Mouse (Mus musculus): Measurements from ENCODE around the gene Ndufaf7. TPM values are rescaled to one million over a fixed set of nuclear protein-coding genes. Genes with fewer than 3 reads are reported as not detected.

The Ndufaf7 gene
- total RNA-seq (2021): 10 to 100 TPM; 37.0 to 44.1 TPM
- long read RNA-seq, experiment 1, transcript Ndufaf7-201 (10 exons, 1,749 nt): major isoform, 51 of 87 reads
- long read RNA-seq, experiment 1, partial matches to known transcripts: 27 of 87 reads
- long read RNA-seq, experiment 1, other reads (novel, unspliced or antisense): 8 of 87 reads
- long read RNA-seq, experiment 2, transcript Ndufaf7-201 (10 exons, 1,749 nt): major isoform, 13 of 31 reads
- long read RNA-seq, experiment 2, partial matches to known transcripts: 14 of 31 reads
- long read RNA-seq, experiment 2, other reads (novel, unspliced or antisense): 4 of 31 reads

DNA sequence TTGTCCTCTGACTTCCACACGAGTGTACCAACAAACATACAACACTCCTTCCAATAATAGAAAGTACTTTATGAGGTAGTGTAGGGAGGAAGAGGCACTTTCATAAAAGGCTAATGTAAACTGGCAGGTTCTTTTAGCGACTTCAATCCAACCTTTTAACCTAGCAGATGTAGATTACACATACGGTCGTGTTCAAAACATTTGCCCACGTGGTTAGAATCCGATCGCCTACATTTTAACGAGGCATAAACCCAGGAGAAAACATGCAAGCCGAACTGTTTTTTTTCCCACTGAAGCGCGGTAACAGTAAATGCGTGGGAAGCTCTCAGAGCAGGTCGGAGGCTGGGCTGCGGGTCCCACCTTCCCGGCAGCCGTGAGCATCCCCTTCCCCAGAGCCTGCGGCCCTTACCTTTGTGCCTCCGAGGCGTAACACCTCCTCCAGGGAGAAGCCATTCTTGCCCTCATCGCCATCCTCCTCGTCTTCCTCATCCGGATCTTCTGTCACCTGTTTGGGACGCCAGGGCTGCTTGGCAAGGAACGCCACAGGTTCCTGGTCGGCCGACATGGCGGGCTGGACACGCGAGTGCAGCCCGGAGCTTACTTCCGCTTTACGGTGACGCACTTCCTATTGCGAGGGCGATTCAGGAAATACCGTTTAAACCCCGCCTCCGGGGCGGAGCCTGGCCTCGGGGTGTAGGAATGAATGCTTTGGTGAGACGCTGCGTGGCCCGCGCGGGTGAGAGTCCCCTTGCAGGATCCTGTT, at the start of gene Ndufaf7, which contains the start of gene Cebpz:
TSS of gene Ndufaf7 (plus strand) at position 671 of the 763 bp plus-strand sequence.
TSS of gene Cebpz (minus strand) at position 601 of the 763 bp plus-strand sequence.
- peak; percentile 98 to 99 for DNase-seq

DNA sequence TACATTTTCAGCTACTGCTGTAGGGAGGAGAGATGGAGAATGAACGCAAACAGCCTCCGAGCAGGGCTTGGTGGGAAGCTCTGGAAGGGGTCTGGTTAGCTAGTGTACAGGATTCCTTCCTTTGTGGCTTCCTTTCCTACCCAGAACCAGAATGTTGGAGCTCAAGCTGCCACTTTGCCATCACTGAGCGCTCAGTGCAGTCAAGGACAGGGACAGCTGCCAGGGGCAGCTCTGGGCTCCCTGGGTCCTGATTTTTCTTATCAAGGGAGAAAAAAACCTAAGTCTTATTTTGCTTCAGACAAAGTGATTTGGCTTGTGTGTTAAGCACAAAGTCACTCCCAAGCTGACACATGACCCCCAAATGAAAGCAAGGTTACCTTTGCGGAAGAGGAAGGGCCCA, 48.4 kb upstream of the Ndufaf7 start:
- peak in 1 of 2 experiments; percentile 58 for DNase-seq

DNA sequence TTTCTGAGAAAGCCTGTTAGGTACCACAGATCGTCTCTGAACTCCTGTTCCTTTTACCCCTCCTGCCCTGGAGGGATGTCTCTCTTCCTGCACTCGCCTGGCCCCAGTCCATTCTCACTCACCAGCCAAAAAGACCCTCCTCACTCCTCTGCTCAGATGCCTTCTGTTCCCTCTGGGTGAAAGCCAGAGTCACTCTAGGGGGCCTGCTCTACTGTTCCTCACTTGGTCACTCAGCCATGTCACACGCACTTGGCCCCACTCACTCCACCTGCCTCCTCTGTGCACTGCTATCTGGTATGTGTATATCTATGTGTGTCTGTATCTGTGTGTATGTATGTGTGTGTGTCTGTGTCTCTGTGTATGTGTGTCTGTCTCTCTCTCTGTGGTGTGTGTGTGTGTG, 47.8 kb upstream of the Ndufaf7 start:
- DNase-seq: no peak

DNA sequence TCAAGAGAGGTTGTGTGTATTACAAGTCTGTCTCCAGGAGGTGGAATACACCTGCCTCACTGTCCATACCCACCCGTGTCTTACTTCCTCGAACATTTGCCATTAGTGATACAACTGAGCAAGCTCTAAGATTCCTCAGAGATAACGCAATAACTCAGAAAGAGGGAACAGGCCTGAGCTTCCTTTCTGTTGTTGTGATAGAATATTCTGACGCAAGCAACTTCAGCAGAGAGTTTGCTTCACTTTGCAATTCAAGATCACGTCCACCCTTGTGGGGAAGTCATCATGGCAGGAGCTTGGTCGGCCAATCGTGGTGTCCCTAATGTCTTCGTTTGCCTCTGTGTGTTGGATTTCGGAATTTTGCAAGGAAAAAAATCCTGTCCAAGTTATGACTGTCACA, 45.9 kb upstream of the Ndufaf7 start:
- no peak for DNase-seq

DNA sequence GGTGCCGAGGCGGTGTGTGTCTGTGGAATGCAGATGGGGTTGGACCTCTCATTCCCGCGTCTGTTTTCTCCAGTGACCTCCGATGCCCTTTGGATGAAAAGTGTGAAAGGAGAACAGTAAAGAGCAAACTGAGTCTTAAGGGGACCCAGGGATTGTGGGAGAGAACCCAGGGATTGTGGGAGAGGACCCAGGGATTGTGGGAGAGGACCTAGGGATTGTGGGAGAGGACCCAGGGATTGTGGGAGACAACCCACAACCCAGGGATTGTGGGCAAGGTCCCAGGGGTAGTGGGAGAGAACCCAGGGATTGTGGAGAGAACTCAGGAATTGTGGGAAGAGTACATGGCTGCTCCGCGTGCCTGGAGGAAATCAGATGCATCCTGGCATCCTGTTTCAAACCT, 41.9 kb upstream of the Ndufaf7 start:
- DNase-seq: no peak

DNA sequence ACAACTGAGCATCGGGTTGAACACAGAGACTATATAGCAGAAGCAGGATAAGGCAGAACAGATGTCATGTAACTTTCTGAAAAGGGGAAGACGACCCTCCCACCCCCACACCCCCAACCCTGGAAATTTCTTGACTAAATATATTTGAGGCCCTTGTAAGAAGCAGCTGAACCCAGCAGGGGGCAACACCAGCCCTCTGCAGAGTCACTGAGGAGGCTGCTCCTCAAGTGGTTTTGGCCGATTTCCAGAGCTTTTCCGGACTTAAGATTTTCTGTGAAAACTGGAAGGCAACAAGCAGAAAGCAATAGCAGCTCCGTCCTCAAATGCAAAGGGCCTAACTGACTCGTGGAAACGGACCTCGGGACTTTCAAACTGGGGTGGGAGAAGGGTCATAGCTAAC, 41.5 kb upstream of the Ndufaf7 start:
- peak; percentile 43 to 69 for DNase-seq

DNA sequence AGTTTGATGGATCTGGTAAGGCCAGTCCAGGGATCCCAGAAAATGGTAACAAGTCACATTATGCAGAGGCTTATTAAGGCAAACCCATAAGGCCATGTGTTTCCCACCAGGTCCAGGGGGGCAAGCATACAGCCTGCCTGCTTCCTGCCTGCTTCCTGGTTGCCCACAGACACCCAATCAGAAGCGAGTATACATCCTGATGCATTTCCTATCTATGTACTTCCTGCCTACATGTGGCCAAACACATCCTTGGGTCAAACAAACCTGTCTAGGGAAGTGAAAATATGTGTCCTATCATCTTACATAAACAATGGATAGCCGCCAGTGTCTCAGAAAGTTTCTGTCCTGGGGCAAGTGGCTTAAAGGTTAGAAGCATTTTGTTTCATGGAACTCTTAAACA, 33.8 kb upstream of the Ndufaf7 start:
- no peak for DNase-seq

DNA sequence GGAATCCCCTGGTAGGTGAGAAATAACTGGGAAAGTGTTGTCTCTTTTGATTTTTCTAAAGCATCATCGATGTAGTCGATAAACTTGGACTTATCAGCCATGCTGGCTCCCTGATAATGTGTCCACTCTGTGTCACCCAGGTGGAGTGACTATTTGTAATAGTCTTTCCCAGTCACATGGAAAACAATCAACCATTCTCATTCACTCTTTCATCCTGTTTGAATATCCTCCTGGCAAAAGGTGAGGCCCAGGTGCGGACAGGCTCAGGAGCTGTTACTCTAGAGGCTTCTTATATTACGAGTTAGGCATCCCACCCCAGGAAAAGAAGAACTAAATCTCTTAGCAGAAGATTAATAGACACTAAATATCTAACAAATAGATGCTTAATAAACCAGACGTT, 30.0 kb upstream of the Ndufaf7 start, which contains the start of gene Sult6b1:
TSS of gene Sult6b1 (minus strand) at position 101 of the 400 bp plus-strand sequence.
- DNase-seq: no peak

DNA sequence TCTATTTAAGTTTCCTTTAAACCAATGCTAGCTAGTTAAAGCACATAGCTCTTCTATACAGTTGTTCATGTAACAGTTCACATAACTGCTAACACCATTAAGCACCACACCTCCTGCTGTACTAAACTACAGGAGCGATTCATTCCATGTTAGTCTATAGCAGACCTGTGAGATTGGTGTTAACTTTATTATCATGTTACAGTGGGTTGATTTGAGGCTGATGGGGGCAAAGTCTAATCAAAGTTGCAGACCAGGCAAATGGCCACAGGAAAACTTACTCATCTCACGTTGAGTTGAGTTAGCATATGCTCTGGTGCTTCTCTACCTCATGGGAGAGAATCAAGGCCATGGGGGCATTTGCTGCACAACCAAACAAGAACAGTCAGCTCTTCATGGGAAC, 27.6 kb upstream of the Ndufaf7 start:
- no peak for DNase-seq

DNA sequence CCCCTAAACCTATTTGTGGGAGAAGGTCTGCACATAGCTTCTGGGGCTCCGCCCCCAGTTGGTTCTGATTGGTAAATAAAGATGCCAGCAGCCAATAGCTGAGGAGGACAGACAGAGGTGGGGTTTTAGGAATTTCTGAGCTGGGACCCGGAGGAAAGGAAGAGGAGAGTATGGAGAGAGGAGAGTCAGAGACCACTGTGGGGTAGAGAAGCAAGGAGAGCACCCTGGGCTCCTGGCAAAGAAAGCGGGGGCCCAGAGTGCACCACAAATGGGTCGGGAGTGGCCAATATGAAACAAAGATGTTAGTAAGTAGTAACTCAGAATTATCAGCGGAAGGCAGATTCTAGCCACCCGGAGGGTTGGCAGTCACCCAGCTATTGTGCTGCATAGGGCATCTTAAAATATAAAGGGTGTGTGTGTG, 24.1 kb upstream of the Ndufaf7 start:
- DNase-seq: no peak

DNA sequence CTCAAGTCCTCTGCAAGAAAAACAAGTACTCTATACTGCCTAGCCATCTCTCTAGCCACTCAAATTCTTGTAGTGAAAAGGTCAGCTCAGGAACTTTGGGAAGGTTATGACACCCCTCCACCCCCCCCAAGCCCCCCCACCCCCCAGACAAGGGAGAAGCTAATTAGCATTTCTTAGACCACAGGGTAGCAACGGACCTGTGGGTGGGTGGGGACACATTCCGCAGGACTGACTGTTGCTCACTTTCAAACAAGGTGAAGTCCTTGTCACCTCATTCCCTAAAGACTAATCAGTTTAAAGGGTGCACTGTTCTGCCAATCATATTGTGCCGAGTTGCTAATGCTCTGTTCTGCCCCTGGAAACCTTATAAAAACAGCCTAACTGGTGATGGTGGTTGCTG, 23.0 kb upstream of the Ndufaf7 start:
- DNase-seq: no peak

DNA sequence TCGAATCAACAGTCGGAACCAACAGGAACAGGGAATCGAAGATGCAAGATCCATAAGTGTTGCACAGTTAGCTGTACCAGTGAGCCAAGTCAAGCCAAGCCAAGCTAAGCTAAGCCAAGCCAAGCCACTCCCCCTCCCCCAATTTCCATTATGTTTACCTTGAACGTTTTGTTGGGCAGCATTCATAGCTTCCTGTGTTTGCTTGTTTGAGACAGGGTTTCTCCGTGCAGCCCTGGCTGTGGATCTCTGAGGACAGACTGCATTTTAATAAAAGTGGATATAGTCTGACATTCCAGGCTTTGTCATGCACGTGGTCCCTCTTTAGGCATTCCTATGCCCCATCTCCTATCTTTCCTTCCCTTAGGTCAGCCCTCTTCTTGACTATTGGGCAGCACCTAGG, 21.2 kb upstream of the Ndufaf7 start:
- no peak for DNase-seq

DNA sequence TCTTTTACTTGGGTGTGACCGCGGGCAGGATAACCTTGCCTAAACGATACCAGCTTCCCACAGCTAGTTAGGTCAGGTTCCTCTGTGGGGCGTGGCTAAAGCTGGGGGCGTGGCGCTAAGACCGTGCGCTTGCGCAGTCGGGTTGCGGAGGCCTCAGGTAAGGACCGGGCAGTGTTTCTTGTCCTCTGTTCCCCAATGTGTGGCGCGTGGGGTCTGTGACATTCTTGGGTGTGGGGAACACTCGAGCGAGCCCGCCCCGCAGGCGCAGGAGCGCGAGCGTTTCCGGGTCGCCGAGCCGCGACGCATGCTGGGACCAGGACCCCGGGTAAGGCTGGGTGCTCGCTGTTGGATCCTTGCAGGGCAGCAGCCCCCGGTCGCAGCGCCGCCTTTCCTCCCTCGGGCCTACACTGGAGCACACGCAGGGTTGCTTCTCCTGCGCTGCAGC, 20.5 kb upstream of the Ndufaf7 start, which contains the start of gene Cebpzos:
TSS of gene Cebpzos (plus strand) at position 132 of the 445 bp plus-strand sequence.
- peak; percentile 87 to 89 for DNase-seq

DNA sequence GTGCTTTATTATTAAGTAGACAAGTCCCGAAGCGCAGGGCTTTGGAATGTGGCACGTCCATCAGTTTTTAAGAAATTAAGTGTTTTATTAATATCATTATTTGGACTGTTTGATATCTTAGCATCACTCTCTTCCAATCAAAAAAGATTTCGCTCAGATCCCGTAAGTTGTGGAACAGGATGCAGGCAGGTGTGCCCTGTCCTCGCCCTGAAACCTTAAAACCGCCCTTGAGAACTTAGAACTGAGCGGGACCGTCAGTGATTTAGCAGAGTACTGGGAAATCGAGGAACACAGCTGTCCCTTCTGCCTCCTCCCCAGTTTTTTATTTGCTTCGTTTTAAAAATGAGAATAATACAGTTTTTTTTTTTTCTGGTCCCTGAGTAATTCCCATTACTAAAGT, 20.0 kb upstream of the Ndufaf7 start:
- DNase-seq: no peak

DNA sequence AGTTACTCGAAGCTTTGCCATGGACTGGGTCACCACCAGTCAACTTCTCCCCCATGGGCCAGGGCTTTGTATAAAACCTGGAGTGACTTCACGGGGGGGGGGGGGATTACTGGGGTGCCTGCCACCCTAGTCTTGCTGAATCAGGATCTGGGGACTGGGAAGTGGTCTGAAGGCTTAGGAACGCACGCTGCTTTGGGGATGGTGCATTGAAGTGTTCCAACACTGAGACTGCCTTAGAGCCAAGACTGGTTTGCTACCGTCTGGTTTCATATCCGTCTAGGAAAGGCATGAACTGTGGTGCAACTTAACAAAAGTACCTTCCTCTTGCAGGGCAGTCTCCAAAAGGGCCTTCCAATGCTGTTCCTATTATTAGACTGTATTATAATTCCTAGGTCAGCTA, 19.2 kb upstream of the Ndufaf7 start:
- DNase-seq: no peak

DNA sequence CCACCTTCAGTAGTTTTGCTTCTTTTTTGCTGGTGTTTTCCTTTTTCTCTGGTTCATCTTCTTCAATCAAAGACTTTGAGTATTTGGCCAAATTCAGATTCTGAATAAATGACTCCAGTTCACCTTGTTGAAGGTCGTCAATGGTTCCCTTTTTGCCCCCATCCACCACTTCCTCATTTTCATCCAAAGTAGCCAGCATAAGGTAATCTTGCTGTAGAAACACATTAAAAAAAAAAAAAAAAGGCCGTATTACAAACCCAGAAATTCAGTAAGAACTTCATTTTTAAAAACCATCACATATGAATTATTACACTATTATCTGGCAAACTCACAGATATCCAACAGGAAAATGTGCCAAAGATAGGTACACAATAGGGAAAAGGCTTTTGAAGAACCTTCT, 1.1 kb upstream of the Ndufaf7 start:
- no peak for DNase-seq

DNA sequence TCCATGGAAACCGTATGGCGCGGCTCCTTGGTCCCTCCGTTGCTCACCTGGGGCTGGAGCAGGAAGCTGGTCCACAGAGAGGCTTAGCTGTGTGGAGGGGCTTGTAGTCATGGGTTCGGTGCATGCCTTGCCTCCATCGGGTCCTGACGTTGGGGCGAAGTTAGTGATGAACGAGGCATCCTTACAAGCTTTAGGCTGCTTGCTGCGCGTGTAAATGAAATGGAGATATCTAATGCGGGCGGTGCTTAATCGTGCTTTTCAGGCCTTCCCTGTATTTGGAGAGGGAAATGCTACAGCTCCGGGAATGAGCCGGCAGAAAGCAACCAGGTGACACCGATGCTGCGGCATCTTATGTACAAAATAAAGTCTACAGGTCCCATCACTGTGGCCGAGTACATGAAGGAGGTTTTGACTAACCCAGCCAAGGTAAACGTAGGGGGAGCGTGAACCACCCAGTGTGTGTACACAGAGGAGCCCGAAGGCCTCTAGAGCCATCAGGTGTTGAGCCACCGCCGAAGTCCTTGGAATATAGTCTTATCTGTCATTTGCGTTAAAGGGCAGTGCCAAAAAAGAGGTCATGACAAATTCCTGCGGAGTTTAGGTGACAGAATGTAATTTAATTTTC, 405 bp downstream of the Ndufaf7 start:
- no peak for DNase-seq

DNA sequence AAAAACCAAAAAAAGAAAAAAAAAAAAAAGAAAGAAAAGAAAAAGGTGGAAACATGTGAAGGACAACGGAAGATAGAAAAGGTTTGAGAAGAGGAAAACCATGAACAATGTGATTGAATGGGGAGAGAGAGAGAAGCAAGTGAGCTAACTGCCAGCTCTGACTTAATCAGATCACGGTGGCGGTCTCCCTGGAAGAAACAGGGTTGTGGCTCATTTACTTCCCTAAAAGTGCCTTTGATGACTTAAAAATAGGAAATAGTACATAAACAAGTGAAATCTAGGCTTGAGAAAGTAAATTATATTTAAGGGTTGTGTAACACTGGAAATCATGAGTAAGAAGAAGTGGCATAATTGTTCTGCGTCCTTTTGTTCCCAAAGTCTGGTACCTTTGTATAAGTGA, 2.0 kb downstream of the Ndufaf7 start:
- DNase-seq: no peak

DNA sequence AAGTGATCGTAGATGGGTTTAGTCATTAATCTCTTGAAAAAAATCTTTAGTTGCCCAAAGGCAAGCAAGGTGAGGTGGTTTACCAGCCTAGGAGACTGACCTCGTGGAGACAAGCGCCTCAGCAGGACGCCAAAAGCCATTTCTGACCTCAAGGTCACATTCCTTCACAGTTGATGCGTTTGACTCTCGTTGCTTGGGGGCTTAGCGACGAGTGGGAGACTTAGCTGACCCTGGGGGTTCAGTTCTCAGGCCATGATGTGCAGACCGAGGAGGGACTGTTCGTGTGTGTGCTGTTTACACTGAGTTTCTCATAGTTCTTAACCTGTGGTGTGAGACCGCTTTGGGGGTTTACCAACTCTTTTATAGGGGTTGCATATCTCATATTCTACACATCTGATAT, 5.6 kb downstream of the Ndufaf7 start:
- no peak for DNase-seq

DNA sequence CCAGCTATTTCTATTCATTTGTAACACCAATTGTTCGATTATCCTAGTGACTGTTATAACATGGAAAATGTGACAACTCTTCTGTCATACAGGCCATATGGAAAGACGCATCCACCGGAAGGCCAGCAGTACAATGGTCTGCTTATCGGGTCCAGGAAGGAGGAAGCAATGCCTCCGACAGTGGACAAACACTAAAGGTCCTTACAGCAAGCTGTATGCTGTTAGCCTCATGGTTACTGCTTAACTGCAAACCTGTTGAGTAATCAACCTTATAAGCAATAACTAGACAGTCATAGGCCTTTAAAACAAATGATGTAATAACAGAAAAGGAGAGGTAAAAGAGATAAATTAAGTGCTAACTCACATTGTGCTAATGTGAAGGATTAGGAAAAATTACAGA, 14.3 kb downstream of the Ndufaf7 start:
- DNase-seq: no peak

DNA sequence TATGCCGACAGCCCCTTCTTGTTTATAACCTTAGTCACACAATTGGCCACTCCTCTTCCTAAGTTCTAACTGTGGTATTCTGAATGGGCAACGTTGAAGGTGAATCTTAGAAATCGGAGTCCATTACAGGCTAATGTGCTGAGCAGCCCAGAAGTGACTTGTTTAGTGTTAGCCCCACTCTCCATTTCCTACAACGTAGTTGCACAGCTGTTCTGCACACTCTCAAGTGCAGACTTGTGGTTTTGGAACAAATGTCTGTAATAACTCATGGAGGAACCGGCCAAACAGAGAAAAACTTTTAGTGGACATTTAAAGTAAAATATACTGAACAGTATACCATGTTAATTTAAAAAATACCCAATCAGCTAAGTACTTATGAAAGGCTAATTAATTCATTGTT, 15.1 kb downstream of the Ndufaf7 start:
- no peak for DNase-seq

DNA sequence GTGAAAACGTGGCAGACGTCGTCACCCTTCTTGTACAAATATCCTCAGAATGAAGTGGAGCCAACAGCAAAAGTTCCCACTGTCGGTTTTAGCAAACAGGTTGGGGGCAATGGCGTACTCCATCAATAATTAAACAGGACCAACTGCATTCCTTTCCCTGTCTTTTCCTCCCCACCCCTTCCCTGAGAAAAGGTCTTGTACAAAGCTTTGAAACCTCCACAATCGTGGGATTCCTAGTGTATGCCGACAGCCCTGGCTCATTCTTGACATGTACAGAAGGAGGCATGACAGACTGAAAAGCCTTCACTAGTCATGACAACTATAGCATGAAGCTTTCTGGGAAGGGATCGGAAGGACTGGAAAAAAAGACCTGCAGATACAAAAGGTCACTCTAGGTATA, 16.3 kb downstream of the Ndufaf7 start:
- DNase-seq: no peak

DNA sequence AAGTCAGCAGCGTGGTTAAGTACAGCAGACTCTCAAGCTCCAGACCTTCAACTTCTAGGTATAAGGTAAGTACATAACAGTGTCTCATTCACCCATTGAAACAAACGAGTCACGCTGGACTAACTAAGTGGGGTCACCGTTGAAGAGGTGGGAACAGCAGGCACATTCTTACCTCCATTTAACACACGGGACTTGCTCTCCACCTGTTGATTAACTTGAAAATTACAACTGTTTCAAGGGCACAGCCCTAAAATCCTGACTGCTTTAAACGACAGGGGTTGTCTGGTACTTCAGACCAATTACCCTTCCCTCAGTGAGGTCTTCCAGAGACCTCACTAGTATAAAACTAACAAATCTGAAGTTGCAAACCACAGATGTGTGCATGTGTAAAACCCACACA, 22.5 kb downstream of the Ndufaf7 start:
- no peak for DNase-seq

Data from adrenal gland, postnatal 36 days (tissue).